Mouse (Mus musculus) kidney, adult 8-10 months (tissue): ENCODE measurements around the gene Rcn2.

Experiments used
- DNase-seq, 2 experiments: peaks; one replicate each; pipeline ENCODE4 v3.0.0; 2022

Rcn2 gene

DNA sequence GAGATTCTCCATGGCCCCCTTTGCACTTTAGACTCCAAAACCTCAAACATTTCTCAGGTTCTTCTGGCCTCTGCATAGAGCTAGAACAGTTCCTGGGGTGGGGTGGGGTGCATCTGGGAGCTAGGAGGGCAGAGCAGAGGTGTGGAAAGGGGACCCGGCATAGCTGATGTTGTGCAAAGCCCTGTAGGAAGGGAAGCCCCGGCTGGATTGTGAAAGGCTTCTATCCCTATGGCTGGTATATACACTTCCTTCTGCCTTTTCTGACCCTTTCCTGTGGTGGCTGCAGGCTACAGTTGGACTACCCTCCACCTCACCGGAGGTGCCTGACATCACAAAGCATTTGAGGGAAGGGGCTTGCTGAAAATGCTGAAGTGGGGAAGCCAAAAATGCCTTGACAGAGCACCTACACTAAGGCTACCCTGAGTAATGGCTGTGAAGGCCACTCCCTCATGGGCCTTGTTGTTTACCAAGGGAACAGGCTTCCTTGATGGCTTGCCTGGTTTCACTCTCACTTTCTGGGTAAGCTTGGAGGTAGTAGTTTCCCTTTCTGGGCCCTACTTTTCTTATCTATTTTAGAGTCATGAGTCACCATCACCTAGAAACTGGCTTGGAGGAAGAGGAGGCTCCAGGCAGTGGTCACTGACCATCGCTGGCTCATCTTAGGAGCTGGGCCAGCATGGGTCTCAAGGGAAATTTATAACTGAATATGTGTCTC, 56.1 kb downstream of the Rcn2 start:
- DNase-seq: no peak

DNA sequence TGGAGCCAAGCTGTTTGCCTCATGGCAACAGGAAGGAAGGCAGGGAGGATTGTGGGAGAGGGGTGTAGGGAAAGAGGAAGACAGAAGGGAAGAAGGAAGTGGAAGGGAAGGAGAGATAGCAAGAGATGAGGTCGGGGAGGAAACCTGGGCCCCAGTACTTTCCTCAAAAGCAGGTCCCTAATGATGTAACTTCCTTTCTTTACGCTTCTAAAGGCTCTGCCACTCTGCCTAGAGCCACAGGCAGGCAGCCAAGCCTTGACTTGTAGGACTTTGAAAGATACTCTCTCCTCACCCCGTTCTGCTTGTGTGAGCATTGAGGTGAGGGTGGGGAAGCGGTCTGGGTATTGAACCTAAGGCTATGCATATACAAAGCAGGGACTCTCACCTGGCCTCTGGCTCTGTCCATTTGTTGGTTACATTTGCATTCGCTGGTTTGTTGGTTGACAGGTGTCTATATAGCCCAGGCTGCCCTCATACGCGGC, 58.4 kb downstream of the Rcn2 start:
- DNase-seq: no peak

DNA sequence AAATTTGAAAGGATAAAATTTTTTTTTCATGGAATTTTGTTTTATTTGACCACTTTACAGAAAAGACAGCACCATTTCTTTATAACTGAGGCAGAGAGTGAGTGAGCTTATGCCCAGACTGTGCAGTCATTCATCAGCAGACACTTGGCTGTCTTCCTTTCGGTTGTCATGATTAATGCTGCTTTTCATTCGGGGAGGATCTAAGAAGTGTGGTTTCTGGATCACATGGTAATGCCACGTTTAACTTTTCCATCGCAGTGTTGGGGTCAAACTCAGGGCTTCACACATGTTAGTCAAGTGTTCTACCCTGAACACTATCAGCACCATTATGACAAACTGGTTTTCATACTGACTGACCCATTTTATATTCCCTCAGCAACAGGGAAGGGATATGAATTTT, 59.4 kb downstream of the Rcn2 start:
- no peak for DNase-seq

GRCm38 (mm10) chr9:56104921-56105320, 63.3 kb downstream of the Rcn2 start:
- DNase-seq: no peak

GRCm38 (mm10) chr9:56106274-56107072, 64.8 kb downstream of the Rcn2 start:
- DNase-seq: no peak

DNA sequence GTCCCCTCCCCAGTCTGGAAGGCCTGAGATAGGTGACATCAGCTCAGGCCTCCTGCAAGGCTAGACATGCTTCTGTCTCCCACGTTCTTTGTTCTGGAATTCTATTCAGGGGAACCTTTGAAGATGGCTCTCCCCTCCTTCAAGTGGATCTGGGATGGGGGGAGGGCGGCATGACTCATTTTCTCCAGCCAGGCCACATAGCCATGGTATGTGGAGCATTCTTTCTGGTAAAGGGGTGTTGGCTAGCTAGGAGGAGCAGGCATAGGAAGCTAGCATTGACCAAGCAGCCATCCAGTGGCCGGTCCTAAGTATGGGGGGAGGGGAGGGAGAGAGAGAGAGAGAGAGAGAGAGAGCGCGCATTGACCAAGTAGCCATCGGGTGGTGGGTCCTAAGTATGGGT, 65.9 kb downstream of the Rcn2 start:
- no peak for DNase-seq

DNA sequence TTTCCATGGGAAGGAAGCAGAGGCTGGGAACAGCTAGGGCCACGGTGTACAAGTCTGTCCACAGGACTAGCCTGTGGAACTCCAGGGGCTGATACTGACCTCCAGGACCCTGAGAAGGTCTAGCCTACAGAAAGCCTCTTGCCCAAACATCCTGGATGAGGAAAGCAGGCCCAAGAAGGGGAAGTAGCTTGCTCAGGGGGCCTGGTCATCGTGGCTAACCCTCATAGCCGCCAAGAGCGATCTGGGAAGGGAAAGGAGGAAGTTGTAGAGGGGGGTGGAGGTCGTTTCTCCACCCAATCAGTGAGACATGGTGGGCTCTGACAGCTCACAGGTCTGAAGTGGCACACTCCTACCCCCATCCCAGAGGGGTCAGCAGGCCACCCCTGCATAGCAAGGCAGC, 66.5 kb downstream of the Rcn2 start:
- DNase-seq: no peak
